Mouse (Mus musculus): ENCODE measurements around the gene Gucd1. TPM values are rescaled to one million over a fixed set of nuclear protein-coding genes. Genes with fewer than 3 reads are reported as not detected.
"Not testable (repeated sequence)": the region's sequence is repeated elsewhere in the genome, so short reads cannot be mapped to it uniquely, and the experiment has no call there.

Gucd1 gene
- polyA plus RNA-seq, 1 experiment: 17.2 TPM

DNA sequence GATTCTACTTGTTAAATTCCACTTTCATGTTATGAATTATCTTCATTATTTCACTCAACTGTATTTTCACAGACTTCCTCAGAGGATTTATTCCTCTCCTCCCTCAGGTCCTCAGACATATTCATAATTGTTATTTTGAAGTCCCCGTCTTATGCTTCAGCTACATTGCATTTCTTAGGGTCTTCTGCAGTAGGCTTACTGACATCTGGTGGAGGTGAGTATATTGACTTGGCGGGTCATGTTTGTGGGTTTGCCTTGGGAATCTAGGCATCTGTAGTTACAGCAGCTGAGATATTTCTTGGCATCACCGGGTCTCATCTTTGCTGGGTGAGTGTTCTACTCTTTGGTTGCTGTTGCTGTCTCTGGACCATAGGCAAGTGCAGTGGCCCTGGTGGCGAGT is 116.8 kb downstream of the Gucd1 start, which contains the start of gene Upb1:
Gene Upb1, plus strand, starts transcription at position 158 of the 400 bp plus-strand sequence.
- no peak for DNase-seq (ENCODE audit: extremely low spot score in 1 of 2, low spot score in 1 of 2)

- DNase-seq (ENCODE audit: extremely low spot score in 1 of 2, low spot score in 1 of 2): no peak
Observed at GRCm38 (mm10) chr10:75396966-75397365, 120.8 kb downstream of the Gucd1 start.

DNA sequence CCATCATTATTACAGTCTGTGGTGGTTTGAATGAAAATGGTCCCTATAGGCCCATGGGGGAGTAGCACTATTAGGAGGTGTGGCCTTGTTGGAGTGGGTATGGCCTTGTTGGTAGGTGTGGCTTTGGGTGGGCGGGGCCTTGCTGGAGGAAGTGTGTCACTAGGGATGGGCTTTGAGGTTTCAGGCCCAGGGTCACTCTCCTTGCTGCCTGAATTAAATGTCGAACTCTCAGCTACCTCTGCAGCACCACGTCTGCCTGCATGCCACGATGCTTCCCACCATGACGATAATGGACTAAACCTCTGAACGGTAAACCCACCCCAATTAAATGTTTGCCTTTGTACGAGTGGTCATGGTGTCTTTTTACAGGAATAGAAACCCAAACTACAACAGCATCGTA is 123.0 kb downstream of the Gucd1 start:
- no peak for DNase-seq (ENCODE audit: extremely low spot score in 1 of 2, low spot score in 1 of 2)

- no peak for DNase-seq (ENCODE audit: extremely low spot score in 1 of 2, low spot score in 1 of 2)
Observed at GRCm38 (mm10) chr10:75390832-75391231, 126.9 kb downstream of the Gucd1 start.

DNA sequence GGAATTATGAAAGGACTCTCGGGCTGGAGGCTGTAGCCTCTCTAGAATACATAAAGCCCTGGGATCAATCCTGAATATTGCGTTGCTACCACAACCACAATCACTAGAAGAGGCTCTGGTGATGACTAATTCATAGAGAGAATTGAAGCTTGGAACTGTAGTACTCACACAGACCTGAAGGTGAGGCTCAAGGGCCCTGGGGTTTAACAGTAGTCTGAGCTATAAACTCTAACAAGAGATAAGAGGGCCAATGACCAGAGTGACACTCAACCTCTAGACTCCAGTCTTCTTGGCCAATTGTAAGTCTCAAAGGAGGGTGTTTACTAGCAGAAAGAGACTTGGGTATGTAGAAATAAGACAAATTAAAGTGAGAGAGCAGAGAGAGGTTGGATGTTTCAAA is 127.6 kb downstream of the Gucd1 start:
- no peak for DNase-seq (ENCODE audit: extremely low spot score in 1 of 2, low spot score in 1 of 2)

GRCm38 (mm10) chr10:75378688-75379087 is 139.1 kb downstream of the Gucd1 start:
- DNase-seq (ENCODE audit: extremely low spot score in 1 of 2, low spot score in 1 of 2): no peak

GRCm38 (mm10) chr10:75373655-75374351 is 144.0 kb downstream of the Gucd1 start:
- not testable (repeated sequence) for DNase-seq (ENCODE audit: extremely low spot score in 1 of 2, low spot score in 1 of 2)

GRCm38 (mm10) chr10:75365231-75365633 is 152.5 kb downstream of the Gucd1 start:
- no peak for DNase-seq (ENCODE audit: extremely low spot score in 1 of 2, low spot score in 1 of 2)

GRCm38 (mm10) chr10:75364796-75365195 is 153.0 kb downstream of the Gucd1 start:
- no peak for DNase-seq (ENCODE audit: extremely low spot score in 1 of 2, low spot score in 1 of 2)

GRCm38 (mm10) chr10:75364214-75364690 is 153.5 kb downstream of the Gucd1 start:
- peak in 1 of 2 experiments; percentile 12 for DNase-seq (ENCODE audit: extremely low spot score in 1 of 2, low spot score in 1 of 2)

DNA sequence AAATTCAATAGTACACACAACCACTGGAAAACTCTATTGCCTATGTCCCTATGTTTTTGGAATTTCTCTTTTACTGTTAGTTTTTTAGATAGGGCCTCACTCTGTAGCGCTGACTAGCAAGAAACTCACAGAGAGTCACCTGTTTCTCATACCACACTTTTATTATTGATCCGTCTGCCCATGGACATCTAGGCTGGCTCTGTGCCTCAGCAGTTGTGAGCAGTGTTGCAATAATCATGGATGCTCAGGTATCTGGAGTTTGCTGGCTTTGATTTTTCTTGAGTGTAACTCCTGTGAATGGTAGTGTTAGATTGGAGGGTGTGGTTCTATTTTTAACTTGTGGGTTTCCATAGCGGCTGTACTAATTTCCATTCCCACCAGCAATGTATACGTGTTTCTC is 162.4 kb downstream of the Gucd1 start:
- no peak for DNase-seq (ENCODE audit: extremely low spot score in 1 of 2, low spot score in 1 of 2)

DNA sequence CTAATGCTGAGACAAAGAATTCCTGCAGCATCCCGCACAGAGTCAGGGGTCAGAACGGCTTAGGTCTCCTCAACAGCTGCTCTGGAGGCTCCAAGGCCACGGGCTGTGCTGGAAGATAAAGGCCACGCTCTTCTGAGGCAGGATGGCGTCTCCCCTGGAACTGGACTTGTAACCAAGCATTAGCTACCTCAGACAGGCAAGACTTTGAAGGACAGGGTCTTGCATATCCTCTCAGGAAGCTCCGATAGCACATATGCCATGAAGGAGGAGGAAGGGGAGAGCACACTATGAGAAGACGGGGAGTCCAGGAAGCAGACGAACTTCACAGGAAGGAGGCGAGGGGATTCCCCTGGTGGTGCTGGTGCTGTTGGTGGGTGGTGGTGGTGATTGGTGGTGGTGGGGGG is 163.9 kb downstream of the Gucd1 start:
- not testable (repeated sequence) for DNase-seq (ENCODE audit: extremely low spot score in 1 of 2, low spot score in 1 of 2)

DNA sequence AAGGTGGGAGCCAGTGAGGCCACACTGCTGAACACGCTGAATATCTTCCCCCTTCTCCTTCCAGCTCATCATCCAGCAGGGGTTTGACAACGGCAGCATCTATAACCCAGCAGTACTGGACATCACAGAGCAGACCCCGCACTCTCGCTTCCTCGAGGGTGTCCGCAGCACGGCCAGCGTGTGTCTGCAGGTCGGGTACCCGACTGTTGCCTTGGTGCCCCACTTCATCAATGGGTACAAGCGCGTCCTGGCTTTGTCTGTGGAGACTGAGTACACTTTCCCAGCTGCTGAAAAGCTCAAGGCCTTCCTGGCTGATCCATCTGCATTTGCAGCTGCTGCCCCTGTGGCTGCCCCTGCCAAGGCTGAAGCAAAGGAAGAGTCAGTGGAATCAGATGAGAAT is 165.2 kb downstream of the Gucd1 start:
- DNase-seq (ENCODE audit: extremely low spot score in 1 of 2, low spot score in 1 of 2): no peak

DNA sequence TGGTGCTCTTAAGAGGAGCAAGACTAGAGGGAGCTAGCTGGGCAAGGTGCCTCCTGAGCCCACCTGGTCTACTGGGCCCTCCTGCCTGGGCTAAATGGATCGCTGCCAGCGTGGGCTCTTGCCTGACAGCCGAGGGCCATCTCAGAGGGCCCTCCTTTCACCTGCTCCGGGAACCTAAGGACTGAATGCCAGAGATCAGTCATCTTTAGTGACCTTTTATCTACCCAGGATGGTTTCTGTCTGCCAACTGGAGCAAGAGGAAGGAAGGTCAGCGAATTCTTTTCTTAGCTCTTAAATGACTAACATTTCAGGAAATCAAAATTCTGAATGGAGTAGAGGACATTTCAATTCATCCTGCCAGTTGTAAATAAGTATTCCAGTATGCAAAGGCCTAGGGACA is 167.2 kb downstream of the Gucd1 start:
- DNase-seq (ENCODE audit: extremely low spot score in 1 of 2, low spot score in 1 of 2): no peak

DNA sequence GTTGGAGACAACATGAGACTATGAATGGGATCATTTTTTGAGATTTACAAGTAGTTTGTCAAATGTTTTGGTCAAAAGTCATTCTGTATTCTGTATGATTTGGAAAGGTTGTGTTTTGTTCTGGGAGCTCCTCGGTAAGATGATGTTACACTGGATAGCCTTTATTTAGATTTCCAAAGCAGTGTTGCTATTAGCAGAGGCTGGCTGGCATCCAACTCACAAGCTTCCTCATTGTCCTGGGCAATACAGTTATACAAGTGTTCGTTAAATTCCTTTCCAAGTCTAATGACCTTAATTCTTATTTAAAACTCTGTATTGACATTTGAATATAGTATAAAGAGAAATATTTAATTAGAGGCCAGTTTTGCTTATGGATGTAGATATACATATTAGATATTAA is 172.5 kb downstream of the Gucd1 start:
- no peak for DNase-seq (ENCODE audit: extremely low spot score in 1 of 2, low spot score in 1 of 2)

DNA sequence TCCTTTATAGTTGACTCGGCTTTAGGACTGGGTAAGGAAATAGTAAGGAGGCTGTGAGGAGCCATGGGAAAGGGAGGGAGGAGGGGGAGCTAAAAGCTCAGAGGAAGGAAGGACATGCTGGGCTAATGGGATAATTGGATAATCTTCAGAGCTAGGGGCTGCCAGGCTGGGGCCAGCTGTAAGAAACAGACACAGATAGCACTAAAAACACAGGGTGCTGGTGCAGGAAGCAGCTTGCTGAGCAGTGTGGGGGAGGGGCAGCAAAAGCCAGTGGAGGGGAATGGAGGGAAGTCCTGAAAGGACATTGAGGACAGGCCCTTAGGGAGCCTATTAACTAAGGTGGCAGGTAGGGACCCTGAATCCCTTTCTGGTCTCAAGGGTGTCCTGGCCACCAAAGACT is 173.2 kb downstream of the Gucd1 start:
- DNase-seq (ENCODE audit: extremely low spot score in 1 of 2, low spot score in 1 of 2): not testable (repeated sequence)

- no peak for DNase-seq (ENCODE audit: extremely low spot score in 1 of 2, low spot score in 1 of 2)
Observed at GRCm38 (mm10) chr10:75341936-75342335, 175.8 kb downstream of the Gucd1 start.

DNA sequence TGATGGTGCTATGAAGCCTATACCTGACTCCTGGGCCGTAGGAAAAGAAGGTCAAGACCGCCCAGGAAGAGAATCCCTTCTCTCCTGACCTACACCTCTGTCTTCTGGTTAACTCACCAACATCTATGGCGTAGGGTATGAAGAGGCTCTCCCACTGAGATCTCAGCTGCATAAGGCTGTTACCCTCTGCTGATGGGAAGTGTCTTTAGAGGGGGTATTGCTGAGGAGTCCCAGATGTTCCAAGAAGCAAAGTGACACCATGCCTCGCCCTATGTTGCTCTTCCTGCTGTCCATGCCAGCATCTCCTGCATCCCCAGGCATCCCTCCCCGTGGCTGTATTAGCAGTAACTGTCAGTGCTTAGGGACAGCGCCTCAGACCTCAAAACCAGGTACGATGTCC is 178.4 kb downstream of the Gucd1 start:
- DNase-seq (ENCODE audit: extremely low spot score in 1 of 2, low spot score in 1 of 2): no peak

DNA sequence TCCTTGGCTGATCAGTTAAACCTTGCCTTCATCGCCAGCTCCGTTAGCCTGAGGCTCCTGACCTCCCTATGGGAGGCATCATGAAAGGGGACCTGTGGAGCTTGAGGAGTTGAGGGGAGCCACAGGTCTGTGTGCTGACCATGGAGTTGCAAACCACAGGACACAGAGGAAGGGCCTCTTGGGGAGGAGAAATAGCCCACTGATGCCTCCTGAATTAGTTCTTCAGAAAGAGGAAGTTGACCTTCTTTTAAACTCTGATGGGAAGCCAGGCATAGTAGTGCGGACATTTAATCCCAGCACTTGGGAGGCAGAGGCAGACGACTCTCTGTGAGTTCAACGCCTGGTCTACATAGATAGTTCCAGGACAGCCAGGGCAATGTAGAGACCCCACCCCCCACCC is 178.9 kb downstream of the Gucd1 start:
- no peak for DNase-seq (ENCODE audit: extremely low spot score in 1 of 2, low spot score in 1 of 2)

GRCm38 (mm10) chr10:75337231-75337630 is 180.5 kb downstream of the Gucd1 start:
- no peak for DNase-seq (ENCODE audit: extremely low spot score in 1 of 2, low spot score in 1 of 2)

DNA sequence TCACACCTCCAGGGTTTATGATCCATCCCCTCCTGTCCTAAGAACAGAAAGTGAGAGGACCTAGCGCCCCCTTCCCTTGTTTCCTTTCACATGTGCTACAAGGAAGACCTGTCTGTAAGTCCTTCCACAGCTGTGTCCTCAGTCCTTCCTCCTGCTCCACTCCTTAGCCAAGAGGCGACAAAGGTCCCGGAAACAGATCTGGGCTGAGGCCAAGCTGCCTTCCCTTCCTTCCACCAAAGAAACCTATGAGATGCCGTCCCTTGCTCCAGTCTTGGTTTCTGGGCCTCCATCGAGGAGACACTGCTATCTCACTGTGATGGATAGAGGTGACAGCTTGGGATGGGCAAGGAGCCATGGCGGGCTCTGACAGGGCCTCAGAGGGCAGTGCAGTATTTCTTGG is 182.7 kb downstream of the Gucd1 start:
- DNase-seq (ENCODE audit: extremely low spot score in 1 of 2, low spot score in 1 of 2): no peak

- DNase-seq (ENCODE audit: extremely low spot score in 1 of 2, low spot score in 1 of 2): no peak
Observed at GRCm38 (mm10) chr10:75334175-75334574, 183.6 kb downstream of the Gucd1 start.
